Mouse (Mus musculus) kidney, postnatal 10 days (tissue): ENCODE data around the gene Gm1604a.
"Not testable (repeated sequence)": the region's sequence is repeated elsewhere in the genome, so short reads cannot be mapped to it uniquely, and the experiment has no call there.

ENCODE experiments used
- DNase-seq: peaks from one replicate; pipeline ENCODE4 v3.0.0; 2021; ENCODE audit warnings: mixed read lengths

Gm1604a gene

GRCm38 (mm10) chr17:7069561-7070240 is 44.3 kb downstream of the Gm1604a start:
- not testable (repeated sequence) for DNase-seq

- DNase-seq, result peak; percentile 67
Measured at GRCm38 (mm10) chr17:7074494-7074893, 49.1 kb downstream of the Gm1604a start.

- DNase-seq, result not testable (repeated sequence)
Measured at GRCm38 (mm10) chr17:7075519-7075918, 50.2 kb downstream of the Gm1604a start.

- peak; percentile 76 for DNase-seq
Measured at GRCm38 (mm10) chr17:7079558-7079957, 54.2 kb downstream of the Gm1604a start.

- not testable (repeated sequence) for DNase-seq
Measured at GRCm38 (mm10) chr17:7084523-7084922, 59.2 kb downstream of the Gm1604a start.

GRCm38 (mm10) chr17:7085469-7086168 is 60.3 kb downstream of the Gm1604a start:
- not testable (repeated sequence) for DNase-seq

GRCm38 (mm10) chr17:7086836-7087235 is 61.5 kb downstream of the Gm1604a start:
- not testable (repeated sequence) for DNase-seq

GRCm38 (mm10) chr17:7097835-7098519 is 72.6 kb downstream of the Gm1604a start:
- not testable (repeated sequence) for DNase-seq

- DNase-seq, result not testable (repeated sequence)
Measured at GRCm38 (mm10) chr17:7099096-7099495, 73.7 kb downstream of the Gm1604a start.

- DNase-seq, result not testable (repeated sequence)
Measured at GRCm38 (mm10) chr17:7102945-7103344, 77.6 kb downstream of the Gm1604a start.

- DNase-seq, result not testable (repeated sequence)
Measured at GRCm38 (mm10) chr17:7111658-7112057, 86.3 kb downstream of the Gm1604a start.

GRCm38 (mm10) chr17:7116265-7116664 is 90.9 kb downstream of the Gm1604a start:
- not testable (repeated sequence) for DNase-seq

- not testable (repeated sequence) for DNase-seq
Measured at GRCm38 (mm10) chr17:7120835-7121234, 95.5 kb downstream of the Gm1604a start.

GRCm38 (mm10) chr17:7122554-7122953 is 97.2 kb downstream of the Gm1604a start:
- DNase-seq, result not testable (repeated sequence)

GRCm38 (mm10) chr17:7126475-7126874 is 101.1 kb downstream of the Gm1604a start:
- not testable (repeated sequence) for DNase-seq

- DNase-seq, result not testable (repeated sequence)
Measured at GRCm38 (mm10) chr17:7134002-7134401, 108.6 kb downstream of the Gm1604a start.

GRCm38 (mm10) chr17:7135277-7135676 is 109.9 kb downstream of the Gm1604a start:
- not testable (repeated sequence) for DNase-seq
